Mouse (Mus musculus): ENCODE measurements around the gene Glra4.
"Not testable (repeated sequence)": the region's sequence is repeated elsewhere in the genome, so short reads cannot be mapped to it uniquely, and the experiment has no call there.

The Glra4 gene

DNA sequence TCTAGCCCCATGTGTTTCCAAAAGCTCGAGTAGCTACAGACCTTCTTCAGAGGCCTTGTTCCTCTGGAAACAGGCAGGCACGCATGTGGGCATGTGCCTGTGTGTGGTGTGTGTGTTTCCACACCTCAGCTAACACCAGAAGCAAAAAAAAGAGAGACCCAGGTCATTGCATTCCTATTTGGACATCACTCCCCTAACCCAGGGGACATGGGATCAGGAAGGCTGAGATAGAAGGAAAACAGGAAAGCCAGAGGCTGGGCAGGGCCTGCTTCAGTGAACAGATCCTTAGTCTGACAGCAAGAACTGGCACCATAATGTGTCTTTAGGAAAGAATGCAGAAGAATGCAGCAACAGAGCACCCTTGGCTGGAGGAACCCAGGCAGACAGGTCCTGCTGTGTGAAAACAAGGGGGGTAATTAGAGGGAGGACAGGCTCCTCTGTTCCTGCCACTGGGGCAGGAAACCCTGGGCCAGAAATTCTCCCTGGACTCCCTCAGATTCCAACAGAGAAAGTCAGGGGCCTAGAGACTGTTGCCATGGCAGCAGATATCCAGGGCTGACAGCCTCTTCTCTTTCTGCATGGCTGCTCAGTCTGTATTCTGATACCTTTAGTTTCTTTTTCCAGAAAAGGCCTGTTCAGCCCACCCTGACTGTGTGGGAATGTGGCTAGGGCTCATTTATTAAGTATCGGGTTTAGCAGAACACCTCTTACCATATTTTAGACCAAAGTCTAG is 65.0 kb downstream of the Glra4 start:
- not testable (repeated sequence) for DNase-seq (ENCODE audit: low spot score in 2 of 2)

DNA sequence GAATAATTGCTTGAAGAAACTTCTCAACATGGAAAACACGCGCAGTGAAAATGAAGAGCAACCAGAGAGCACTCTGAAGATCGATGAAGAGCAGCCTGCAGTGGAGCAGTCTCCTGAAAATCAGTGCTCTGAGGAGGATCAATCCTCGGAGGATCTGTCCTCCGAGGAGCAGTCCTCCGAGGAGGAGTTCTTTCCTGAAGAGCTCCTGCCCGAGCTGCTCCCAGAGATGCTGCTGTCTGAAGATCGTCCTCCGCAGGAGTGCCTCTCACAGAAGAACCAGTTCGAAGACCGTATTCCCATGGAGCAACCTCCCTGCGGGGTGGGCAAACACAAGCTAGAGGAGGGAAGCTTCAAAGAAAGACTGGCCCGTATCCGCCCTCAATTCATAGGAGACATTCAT is 71.2 kb downstream of the Glra4 start:
- no peak for DNase-seq (ENCODE audit: low spot score in 2 of 2)

DNA sequence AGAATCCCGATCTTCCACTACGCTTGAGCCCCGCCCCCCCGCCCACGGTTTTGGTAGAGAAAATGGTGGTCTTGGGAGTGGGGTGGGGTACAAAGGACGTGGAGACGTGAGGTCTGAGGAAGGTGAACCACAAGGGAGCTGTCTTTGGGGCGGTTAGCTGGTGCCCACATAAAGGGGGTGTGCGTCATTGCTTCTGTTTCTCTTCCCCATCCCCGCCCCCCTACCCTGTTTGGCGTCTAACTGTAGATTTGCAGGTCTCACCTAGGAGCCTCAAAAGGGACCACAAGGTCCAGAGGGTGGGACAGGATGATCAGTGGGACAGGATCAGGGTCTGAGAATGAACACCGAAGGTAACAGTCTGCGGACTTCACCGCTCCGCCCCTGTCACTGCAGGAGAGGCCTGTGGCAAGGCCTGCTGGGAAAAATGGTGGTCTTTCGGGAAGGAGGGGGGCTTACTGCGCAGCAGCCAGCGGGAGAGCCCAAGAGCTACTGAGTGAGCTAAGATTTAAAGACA is 71.7 kb downstream of the Glra4 start:
- DNase-seq (ENCODE audit: low spot score in 2 of 2): peak; percentile 6 to 16

All from frontal cortex, postnatal 25 days (tissue).